Mouse (Mus musculus): ENCODE data around the gene Cd7. TPM values are rescaled to one million over a fixed set of nuclear protein-coding genes. Genes with fewer than 3 reads are reported as not detected.

Gene Cd7
- polyA plus RNA-seq, 1 experiment from 2014 or later: 0.51 TPM

- Histone ChIP-seq H3K4me1 (replicated peaks; ENCODE audit: control insufficient read depth, insufficient read depth) (peaks cover 16% of the 10 kb centered on the region), H3K4me2 (replicated peaks; ENCODE audit: low read depth) (peak overlapping the region; percentile 80), H3K27me3 (ENCODE audit: control insufficient read depth, insufficient read depth, low read length) (no peaks in the 10 kb centered on the region), H3K36me3 (ENCODE audit: control insufficient read depth, insufficient read depth, low read length) (0 out of 2 replicates have a peak, but pooled peaks cover 5% of the 10 kb centered on the region), H3K9ac (ENCODE audit: low read length) (peak overlapping the region; percentile 100), H3K9me3 (ENCODE audit: control insufficient read depth, low read length) (no peaks in the 10 kb centered on the region), H3K27ac (replicated peaks) (peak overlapping the region; percentile 98; the same call in 1 of the 2 replicates), H3K4me3 (ENCODE audit: low read depth, low read length) (peak overlapping the region; percentile 100)
- DNase-seq (ENCODE audit: low spot score) (no peak), ATAC-seq (ENCODE audit: low FRiP score, low TSS enrichment) (no peak)
- TF ChIP-seq CTCF (IDR thresholded peaks at IDR 0.05; ENCODE audit: low read depth) (no peak), EP300 (optimal IDR thresholded peaks at IDR 0.05) (no peak)
- WGBS: 5% methylated on average over 1 of the region's 1 CpGs
Measured at GRCm38 (mm10) chr11:120989523-120989922, 49.7 kb downstream of the Cd7 start.

DNA sequence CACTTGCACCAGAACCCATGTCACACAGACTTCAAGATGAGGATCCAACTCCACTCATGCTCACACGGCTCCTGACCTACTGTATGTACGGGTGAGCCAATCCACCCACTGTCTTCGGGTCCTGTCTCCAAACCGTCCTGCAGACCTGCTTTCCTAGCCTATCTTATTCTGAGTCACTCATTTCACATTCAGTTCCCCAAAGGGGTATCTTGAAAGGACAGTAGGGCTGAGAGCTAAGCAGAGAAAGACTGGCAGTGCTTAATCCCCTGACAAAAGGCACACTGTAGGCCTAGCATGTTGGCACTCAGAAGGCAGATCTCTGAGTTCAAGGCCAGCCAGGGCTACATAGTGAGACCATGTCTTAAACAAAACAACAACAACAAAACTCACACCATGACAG is 50.8 kb downstream of the Cd7 start:
- H3K4me3 ChIP-seq (ENCODE audit: low read depth, low read length): peak overlapping the region; percentile 1; the same call in 1 of the 2 replicates
- no peaks in the 10 kb centered on the region for H3K9me3 ChIP-seq (ENCODE audit: control insufficient read depth, low read length)
- WGBS: 56% methylated on average over 4 of the region's 4 CpGs
- ATAC-seq (ENCODE audit: low FRiP score, low TSS enrichment) (no peak), DNase-seq (ENCODE audit: low spot score) (no peak)
- no peaks in the 10 kb centered on the region for H3K27me3 ChIP-seq (ENCODE audit: control insufficient read depth, insufficient read depth, low read length)
- peaks cover 16% of the 10 kb centered on the region for H3K4me1 ChIP-seq (replicated peaks; ENCODE audit: control insufficient read depth, insufficient read depth)
- TF ChIP-seq CTCF (IDR thresholded peaks at IDR 0.05; ENCODE audit: low read depth): no peak
- TF ChIP-seq EP300 (optimal IDR thresholded peaks at IDR 0.05): no peak
- H3K4me2 ChIP-seq (replicated peaks; ENCODE audit: low read depth): no peak overlapping the region; the same call in 1 of the 2 replicates
- H3K9ac ChIP-seq (ENCODE audit: low read length): no peak overlapping the region
- peaks cover 5% of the 10 kb centered on the region; the same call in 1 of the 2 replicates for H3K36me3 ChIP-seq (ENCODE audit: control insufficient read depth, insufficient read depth, low read length)
- no peak overlapping the region for H3K27ac ChIP-seq (replicated peaks)

DNA sequence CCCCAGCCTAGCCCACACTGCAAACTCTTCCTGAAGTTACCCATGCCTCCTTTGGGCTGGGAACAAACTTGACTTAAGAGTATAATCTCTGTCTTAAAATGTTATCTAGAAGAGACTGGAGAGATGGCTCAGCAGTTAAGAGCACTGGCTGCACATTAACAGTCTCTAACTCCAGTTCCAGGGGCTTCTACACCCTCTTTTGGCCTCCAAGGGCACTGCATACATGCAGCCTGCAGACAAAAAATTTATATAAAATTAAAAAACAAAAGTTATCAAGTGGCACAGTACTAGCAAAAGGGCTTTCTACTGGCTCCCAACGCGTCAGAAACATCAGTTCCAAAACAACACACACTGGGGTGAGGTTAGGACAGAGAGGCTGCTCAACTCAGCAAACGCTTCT is 51.6 kb downstream of the Cd7 start:
- Histone ChIP-seq H3K36me3 (ENCODE audit: control insufficient read depth, insufficient read depth, low read length) (peaks cover 6% of the 10 kb centered on the region), H3K27ac (replicated peaks) (no peak overlapping the region), H3K27me3 (ENCODE audit: control insufficient read depth, insufficient read depth, low read length) (no peaks in the 10 kb centered on the region), H3K9ac (ENCODE audit: low read length) (no peak overlapping the region), H3K4me2 (replicated peaks; ENCODE audit: low read depth) (no peak overlapping the region), H3K9me3 (ENCODE audit: control insufficient read depth, low read length) (no peaks in the 10 kb centered on the region), H3K4me3 (ENCODE audit: low read depth, low read length) (no peak overlapping the region), H3K4me1 (replicated peaks; ENCODE audit: control insufficient read depth, insufficient read depth) (peaks cover 16% of the 10 kb centered on the region)
- ATAC-seq (ENCODE audit: low FRiP score, low TSS enrichment) (no peak), DNase-seq (ENCODE audit: low spot score) (no peak)
- TF ChIP-seq EP300 (optimal IDR thresholded peaks at IDR 0.05): no peak
- TF ChIP-seq CTCF (IDR thresholded peaks at IDR 0.05; ENCODE audit: low read depth): peak; percentile 34
- 65% methylated on average over 3 of the region's 3 CpGs for WGBS

Other genes with a start within 250 kb of the Cd7 start
- gene Dus1l, start 243.0 kb downstream of the Cd7 start, polyA plus RNA-seq (2015; fragmentation: Nextera tagmentation; extraction: Ambion mirVana): 39.8 and 42.4 TPM in 2 replicates
- gene Fasn, start 214.9 kb downstream of the Cd7 start, polyA plus RNA-seq (2015; fragmentation: Nextera tagmentation; extraction: Ambion mirVana): 16.0 and 19.7 TPM in 2 replicates
- gene Ccdc57, start 106.5 kb downstream of the Cd7 start, polyA plus RNA-seq (2015; fragmentation: Nextera tagmentation; extraction: Ambion mirVana): 1.1 and 1.4 TPM in 2 replicates
- 7.2 and 10.0 TPM in 2 replicates for gene Slc16a3, start 90.9 kb downstream of the Cd7 start, polyA plus RNA-seq (2015; fragmentation: Nextera tagmentation; extraction: Ambion mirVana)
- 60.7 and 63.8 TPM in 2 replicates for gene Csnk1d, start 48.1 kb downstream of the Cd7 start, polyA plus RNA-seq (2015; fragmentation: Nextera tagmentation; extraction: Ambion mirVana)
- 113 and 133 TPM in 2 replicates for gene Sectm1b, start 24.2 kb upstream of the Cd7 start, polyA plus RNA-seq (2015; fragmentation: Nextera tagmentation; extraction: Ambion mirVana)
- 11.8 and 13.2 TPM in 2 replicates for gene Sectm1a, start 41.8 kb upstream of the Cd7 start, polyA plus RNA-seq (2015; fragmentation: Nextera tagmentation; extraction: Ambion mirVana)
- gene Tex19.2, start 79.3 kb upstream of the Cd7 start, polyA plus RNA-seq (2015; fragmentation: Nextera tagmentation; extraction: Ambion mirVana): 0.25 and 0.29 TPM in 2 replicates
- 0.34 and 0.48 TPM in 2 replicates for gene Tex19.1, start 106.7 kb upstream of the Cd7 start, polyA plus RNA-seq (2015; fragmentation: Nextera tagmentation; extraction: Ambion mirVana)
- gene Uts2r, start 120.9 kb upstream of the Cd7 start, polyA plus RNA-seq (2015; fragmentation: Nextera tagmentation; extraction: Ambion mirVana): not detected in 2 replicates
- 5.7 and 6.4 TPM in 2 replicates for gene Hexdc, start 165.0 kb upstream of the Cd7 start, polyA plus RNA-seq (2015; fragmentation: Nextera tagmentation; extraction: Ambion mirVana)
- 22.2 and 23.3 TPM in 2 replicates for gene Ogfod3, start 165.3 kb upstream of the Cd7 start, polyA plus RNA-seq (2015; fragmentation: Nextera tagmentation; extraction: Ambion mirVana)
- gene Cybc1, start 189.9 kb upstream of the Cd7 start, polyA plus RNA-seq (2015; fragmentation: Nextera tagmentation; extraction: Ambion mirVana): 26.9 and 27.4 TPM in 2 replicates
- gene Narf, start 197.8 kb upstream of the Cd7 start, polyA plus RNA-seq (2015; fragmentation: Nextera tagmentation; extraction: Ambion mirVana): 19.3 and 19.8 TPM in 2 replicates
- gene Foxk2, start 220.6 kb upstream of the Cd7 start, polyA plus RNA-seq (2015; fragmentation: Nextera tagmentation; extraction: Ambion mirVana): 3.4 and 5.3 TPM in 2 replicates